Mouse (Mus musculus): ENCODE data around the gene Lipa. TPM values are rescaled to one million over a fixed set of nuclear protein-coding genes. Genes with fewer than 3 reads are reported as not detected.

The Lipa gene
- polyA plus RNA-seq, 1 experiment from 2014 or later, result 26.0 TPM

Other genes starting within 250 kb of the Lipa start
- gene Fas, start 236.8 kb downstream of the Lipa start, polyA plus RNA-seq (2014; fragmentation: Nextera tagmentation; extraction: Ambion mirVana), result 0.44 and 0.72 TPM in 2 replicates
- 2.5 and 2.7 TPM in 2 replicates for gene Ch25h, start 52.3 kb downstream of the Lipa start, polyA plus RNA-seq (2014; fragmentation: Nextera tagmentation; extraction: Ambion mirVana)
- gene Ifit2, start 23.2 kb upstream of the Lipa start, polyA plus RNA-seq (2014; fragmentation: Nextera tagmentation; extraction: Ambion mirVana), result 6.7 and 8.7 TPM in 2 replicates
- gene Ifit3, start 56.1 kb upstream of the Lipa start, polyA plus RNA-seq (2014; fragmentation: Nextera tagmentation; extraction: Ambion mirVana), result 0.40 and 1.3 TPM in 2 replicates
- gene Ifit1bl1, start 74.5 kb upstream of the Lipa start, polyA plus RNA-seq (2014; fragmentation: Nextera tagmentation; extraction: Ambion mirVana), result 0.13 and 0.14 TPM in 2 replicates
- gene Ifit3b, start 80.5 kb upstream of the Lipa start, polyA plus RNA-seq (2014; fragmentation: Nextera tagmentation; extraction: Ambion mirVana), result 0.11 TPM in 1 of 2 replicates, not detected in the other
- 0.07 TPM in 1 of 2 replicates, not detected in the other for gene Ifit1bl2, start 113.3 kb upstream of the Lipa start, polyA plus RNA-seq (2014; fragmentation: Nextera tagmentation; extraction: Ambion mirVana)
- gene Ifit1, start 113.4 kb upstream of the Lipa start, polyA plus RNA-seq (2014; fragmentation: Nextera tagmentation; extraction: Ambion mirVana), result 0.14 and 0.35 TPM in 2 replicates
- gene Slc16a12, start 219.8 kb upstream of the Lipa start, polyA plus RNA-seq (2014; fragmentation: Nextera tagmentation; extraction: Ambion mirVana), result 0.44 and 0.85 TPM in 2 replicates

Measured in limb, embryonic 11.5 days (tissue).